Mouse (Mus musculus): ENCODE results near the gene Grid2. TPM values are rescaled to one million over a fixed set of nuclear protein-coding genes. Genes with fewer than 3 reads are reported as not detected.

Grid2 gene
- total RNA-seq, 2 experiments from 2014 or later = 15.2 to 17.7 TPM

DNA sequence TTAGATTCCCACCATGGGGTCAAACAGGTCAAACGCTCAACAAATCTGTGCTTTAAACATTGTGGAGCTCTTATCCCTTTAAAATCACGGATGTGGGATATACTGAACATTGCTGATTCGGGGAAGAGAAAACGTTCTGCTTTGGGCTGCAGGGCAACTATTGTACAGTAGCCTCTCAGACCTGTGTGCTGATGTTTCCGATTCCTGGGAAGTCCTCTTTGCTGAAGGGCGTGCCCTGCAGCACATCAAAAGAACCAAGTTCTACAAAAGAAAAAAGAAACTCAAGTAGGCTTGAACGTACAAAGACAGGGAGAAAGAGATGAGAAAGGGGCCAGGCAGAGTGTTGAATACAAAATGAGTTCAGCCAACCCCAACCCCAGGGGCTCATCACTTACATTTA, 1439.0 kb downstream of the Grid2 start:
- Histone ChIP-seq H3K27ac (no peak overlapping the region), H3K4me3 (no peak overlapping the region)
- no peak for TF ChIP-seq CTCF (conservative IDR thresholded peaks at IDR 0.05)
- DNase-seq (ENCODE audit: low spot score in 2 of 2) = no peak

DNA sequence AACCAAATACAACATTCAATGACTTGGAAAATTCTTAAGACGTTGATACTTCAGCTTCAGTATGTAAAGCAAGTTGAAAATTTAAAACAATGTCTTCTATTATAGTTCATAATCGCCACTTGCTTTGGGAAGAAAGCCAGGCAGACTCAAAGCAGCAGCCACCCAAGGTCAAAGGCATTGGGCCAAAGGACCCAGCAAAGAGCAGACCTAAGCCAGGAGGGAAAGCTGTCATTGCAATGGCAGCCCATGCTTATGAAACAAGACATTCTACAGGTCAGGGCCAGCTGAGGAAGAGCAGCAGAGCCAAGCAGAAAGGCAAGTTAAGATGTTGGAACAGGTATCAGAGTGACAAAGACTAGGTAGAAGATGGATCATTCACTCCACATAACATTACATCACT, 1448.0 kb downstream of the Grid2 start:
- DNase-seq (ENCODE audit: low spot score in 2 of 2) = no peak
- no peak overlapping the region for H3K4me3 ChIP-seq
- TF ChIP-seq CTCF (conservative IDR thresholded peaks at IDR 0.05) = no peak
- no peak overlapping the region for H3K27ac ChIP-seq

- TF ChIP-seq CTCF (conservative IDR thresholded peaks at IDR 0.05) = no peak
- H3K4me3 ChIP-seq = peak overlapping the region; percentile 9; the same call in 1 of the 2 replicates
- H3K27ac ChIP-seq = no peak overlapping the region
- no peak for DNase-seq (ENCODE audit: low spot score in 2 of 2)
These were observed 1472.2 kb downstream of the Grid2 start for GRCm38 (mm10) chr6:64727751-64728403.

DNA sequence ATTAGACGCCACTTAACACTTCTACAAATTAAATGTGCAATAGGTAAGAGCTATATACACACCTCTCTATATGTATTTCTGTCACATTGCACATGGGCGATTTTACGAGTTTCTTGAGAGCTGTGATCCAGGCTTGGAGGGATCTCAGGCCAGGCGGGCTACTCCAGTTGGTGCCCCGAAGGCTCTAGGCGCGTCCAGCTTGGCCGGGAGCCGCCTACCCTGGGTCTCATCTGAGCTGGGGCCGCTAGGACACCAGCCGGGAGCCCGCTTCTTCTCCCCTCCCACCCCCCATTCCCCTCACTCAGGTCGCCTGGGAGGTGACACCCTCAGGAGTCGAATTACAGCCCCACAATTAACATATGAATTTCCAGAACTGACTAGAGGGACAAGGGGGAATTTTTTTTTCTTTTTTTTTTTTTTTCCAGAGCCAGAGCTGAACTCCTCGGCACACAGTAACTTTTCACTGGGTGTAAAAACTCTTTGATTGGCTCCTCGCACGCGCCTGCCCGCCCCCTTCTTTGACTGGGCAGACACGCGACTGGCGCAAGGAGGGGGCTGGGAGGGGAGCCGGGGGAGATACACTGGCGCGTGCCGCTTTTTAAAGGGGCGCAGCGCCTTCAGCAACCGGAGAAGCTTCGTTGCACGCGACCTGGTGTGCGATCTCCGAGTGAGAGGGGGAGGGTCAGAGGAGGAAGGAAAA, 1473.0 kb downstream of the Grid2 start, which contains the start of gene Atoh1:
Atoh1 (plus strand) TSS at position 627 of the 700 bp plus-strand sequence.
- Histone ChIP-seq H3K4me3 (peak within 1 kb of the TSS; percentile 26), H3K27ac (no peak within 1 kb of the TSS)
- no peak for TF ChIP-seq CTCF (conservative IDR thresholded peaks at IDR 0.05)
- no peak for DNase-seq (ENCODE audit: low spot score in 2 of 2)

GRCm38 (mm10) chr6:64729231-64730011, 1473.7 kb downstream of the Grid2 start:
- TF ChIP-seq CTCF (conservative IDR thresholded peaks at IDR 0.05) = no peak
- peak overlapping the region; percentile 26 for H3K4me3 ChIP-seq
- H3K27ac ChIP-seq = no peak overlapping the region
- no peak for DNase-seq (ENCODE audit: low spot score in 2 of 2)

DNA sequence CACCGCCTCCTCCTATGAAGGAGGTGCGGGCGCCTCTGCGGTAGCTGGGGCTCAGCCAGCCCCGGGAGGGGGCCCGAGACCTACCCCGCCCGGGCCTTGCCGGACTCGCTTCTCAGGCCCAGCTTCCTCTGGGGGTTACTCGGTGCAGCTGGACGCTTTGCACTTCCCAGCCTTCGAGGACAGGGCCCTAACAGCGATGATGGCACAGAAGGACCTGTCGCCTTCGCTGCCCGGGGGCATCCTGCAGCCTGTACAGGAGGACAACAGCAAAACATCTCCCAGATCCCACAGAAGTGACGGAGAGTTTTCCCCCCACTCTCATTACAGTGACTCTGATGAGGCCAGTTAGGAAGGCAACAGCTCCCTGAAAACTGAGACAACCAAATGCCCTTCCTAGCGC, 1474.4 kb downstream of the Grid2 start:
- H3K4me3 ChIP-seq = peak overlapping the region; percentile 2; the same call in 1 of the 2 replicates
- TF ChIP-seq CTCF (conservative IDR thresholded peaks at IDR 0.05) = no peak
- no peak for DNase-seq (ENCODE audit: low spot score in 2 of 2)
- H3K27ac ChIP-seq = no peak overlapping the region

DNA sequence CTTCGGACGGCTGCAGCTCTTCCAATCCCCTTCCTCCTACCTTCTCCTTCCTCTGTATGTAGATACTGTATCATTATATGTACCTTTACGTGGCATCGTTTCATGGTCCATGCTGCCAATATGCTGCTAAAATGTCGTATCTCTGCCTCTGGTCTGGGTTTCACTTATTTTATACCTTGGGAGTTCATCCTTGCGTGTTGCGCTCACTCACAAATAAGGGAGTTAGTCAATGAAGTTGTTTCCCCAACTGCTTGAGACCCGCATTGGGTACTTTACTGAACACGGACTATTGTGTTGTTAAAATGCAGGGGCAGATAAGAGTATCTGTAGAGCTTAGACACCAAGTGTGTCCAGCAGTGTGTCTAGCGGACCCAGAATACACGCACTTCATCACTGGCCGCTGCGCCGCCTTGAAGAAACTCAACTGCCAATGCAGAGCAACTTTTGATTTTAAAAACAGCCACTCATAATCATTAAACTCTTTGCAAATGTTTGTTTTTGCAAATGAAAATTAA, 1474.9 kb downstream of the Grid2 start:
- TF ChIP-seq CTCF (conservative IDR thresholded peaks at IDR 0.05) = no peak
- DNase-seq (ENCODE audit: low spot score in 2 of 2) = no peak
- Histone ChIP-seq H3K4me3 (no peak overlapping the region), H3K27ac (no peak overlapping the region)

DNA sequence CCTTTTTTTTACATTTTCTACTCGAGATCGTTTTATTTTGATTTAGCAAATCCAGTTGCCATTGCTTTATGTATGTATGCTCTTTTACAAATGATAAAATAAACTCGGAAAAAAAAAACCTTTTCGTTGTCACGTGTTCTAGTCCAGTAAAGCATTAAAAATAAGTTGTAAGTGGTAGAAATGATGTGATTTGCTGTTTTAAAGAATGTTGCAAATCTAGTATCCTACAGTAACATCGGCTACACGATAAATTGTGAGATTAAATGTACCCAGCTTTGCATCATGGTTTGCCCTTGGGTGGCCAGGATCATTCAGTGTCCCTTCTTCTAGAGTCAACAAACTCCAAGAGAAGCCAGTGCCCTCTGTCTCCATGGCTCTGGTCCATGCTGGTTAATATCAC, 1475.5 kb downstream of the Grid2 start:
- DNase-seq (ENCODE audit: low spot score in 2 of 2) = no peak
- no peak overlapping the region for H3K4me3 ChIP-seq
- TF ChIP-seq CTCF (conservative IDR thresholded peaks at IDR 0.05) = no peak
- no peak overlapping the region for H3K27ac ChIP-seq

GRCm38 (mm10) chr6:64731621-64732320, 1476.1 kb downstream of the Grid2 start:
- H3K4me3 ChIP-seq = no peak overlapping the region
- no peak for TF ChIP-seq CTCF (conservative IDR thresholded peaks at IDR 0.05)
- H3K27ac ChIP-seq = no peak overlapping the region

DNA sequence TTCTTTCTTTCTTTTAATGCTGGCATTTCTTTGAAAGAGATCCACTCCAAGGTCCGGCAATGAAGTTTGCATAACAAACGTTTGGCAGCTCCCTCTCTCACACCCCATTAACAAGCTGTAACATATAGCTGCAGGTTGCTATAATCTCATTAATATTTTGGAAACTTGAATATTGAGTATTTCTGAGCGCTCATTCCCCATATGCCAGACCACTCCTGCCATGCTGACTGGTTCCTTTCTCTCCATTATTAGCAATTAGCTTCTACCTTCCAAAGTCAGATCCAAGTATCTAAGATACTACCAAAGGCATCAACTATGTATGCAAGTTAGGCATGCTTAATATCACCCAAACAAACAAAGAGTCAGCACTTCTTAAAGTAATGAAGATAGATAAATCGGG, 1477.6 kb downstream of the Grid2 start:
- no peak overlapping the region for H3K4me3 ChIP-seq
- TF ChIP-seq CTCF (conservative IDR thresholded peaks at IDR 0.05) = no peak
- DNase-seq (ENCODE audit: low spot score in 2 of 2) = no peak
- H3K27ac ChIP-seq = no peak overlapping the region

More at GRCm38 (mm10) chr6:64731621-64732320, 1476.1 kb downstream of the Grid2 start:
- DNase-seq (ENCODE audit: low spot score in 2 of 2) = no peak

DNA sequence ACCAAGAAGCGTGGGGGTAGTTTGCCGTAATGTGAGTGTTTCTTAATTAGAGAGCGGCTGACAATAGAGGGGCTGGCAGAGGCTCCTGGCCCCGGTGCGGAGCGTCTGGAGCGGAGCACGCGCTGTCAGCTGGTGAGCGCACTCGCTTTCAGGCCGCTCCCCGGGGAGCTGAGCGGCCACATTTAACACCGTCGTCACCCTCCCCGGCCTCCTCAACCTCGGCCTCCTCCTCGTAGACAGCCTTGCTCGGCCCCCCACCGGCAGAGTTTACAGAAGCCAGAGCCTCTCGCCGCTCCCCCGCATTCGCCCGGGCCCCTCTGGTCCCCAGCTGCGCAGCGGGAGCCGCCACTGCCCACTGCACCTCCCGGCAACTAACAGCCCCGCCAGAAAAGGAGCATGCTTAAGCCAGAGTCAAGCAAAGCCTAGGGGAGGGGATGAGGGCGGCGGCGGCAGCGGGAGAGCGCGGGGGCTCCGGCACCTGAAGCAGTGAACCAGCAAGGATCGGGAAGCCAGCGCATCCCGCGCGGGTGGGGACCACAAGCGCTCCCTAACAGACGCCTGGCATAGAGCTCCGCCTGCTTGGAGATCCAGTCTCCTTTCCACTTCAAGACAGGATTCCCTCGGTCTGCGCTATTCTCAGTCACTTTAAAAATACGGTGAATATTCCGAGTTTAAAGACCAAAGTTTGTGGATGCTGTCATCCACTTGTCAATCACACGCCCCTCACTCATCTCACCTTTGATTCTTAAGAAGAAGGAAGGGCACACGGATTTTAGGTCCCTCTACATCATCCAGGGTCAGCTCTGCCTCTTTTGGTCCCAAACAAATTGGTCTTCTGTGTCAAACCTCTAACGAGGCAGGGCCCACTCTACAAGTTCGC, 1479.0 kb downstream of the Grid2 start:
- no peak for TF ChIP-seq CTCF (conservative IDR thresholded peaks at IDR 0.05)
- no peak for DNase-seq (ENCODE audit: low spot score in 2 of 2)

More for the DNA sequence above, 1479.0 kb downstream of the Grid2 start:
- Histone ChIP-seq H3K27ac (no peak overlapping the region), H3K4me3 (peak overlapping the region; percentile 46)
